Mouse (Mus musculus) cerebellum, adult 11-12 months (tissue): ENCODE measurements around the gene Pim3.

Experiments
- DNase-seq: peaks from one replicate; pipeline ENCODE4 v3.0.0; 2022

The Pim3 gene

GRCm38 (mm10) chr15:88837977-88838376, 24.0 kb upstream of the Pim3 start:
- DNase-seq, result no peak

GRCm38 (mm10) chr15:88839271-88839670, 22.7 kb upstream of the Pim3 start:
- peak; percentile 74 for DNase-seq

GRCm38 (mm10) chr15:88840126-88840525, 21.9 kb upstream of the Pim3 start:
- peak; percentile 74 for DNase-seq

GRCm38 (mm10) chr15:88841160-88841559, 20.8 kb upstream of the Pim3 start:
- DNase-seq, result no peak

GRCm38 (mm10) chr15:88841580-88842299, 20.2 kb upstream of the Pim3 start:
- peak; percentile 92 for DNase-seq

GRCm38 (mm10) chr15:88842300-88842673, 19.7 kb upstream of the Pim3 start:
- no peak for DNase-seq

- no peak for DNase-seq
Measured at GRCm38 (mm10) chr15:88843486-88844097, 18.4 kb upstream of the Pim3 start.

GRCm38 (mm10) chr15:88844966-88845365, 17.0 kb upstream of the Pim3 start:
- DNase-seq, result no peak

- no peak for DNase-seq
Measured at GRCm38 (mm10) chr15:88848661-88849060, 13.3 kb upstream of the Pim3 start.

GRCm38 (mm10) chr15:88849621-88850020, 12.4 kb upstream of the Pim3 start:
- DNase-seq, result no peak

- DNase-seq, result peak; percentile 93
Measured at GRCm38 (mm10) chr15:88850146-88850826, 11.7 kb upstream of the Pim3 start.

GRCm38 (mm10) chr15:88851076-88851475, 10.9 kb upstream of the Pim3 start:
- peak; percentile 60 for DNase-seq

- peak; percentile 64 for DNase-seq
Measured at GRCm38 (mm10) chr15:88851507-88852149, 10.4 kb upstream of the Pim3 start.

GRCm38 (mm10) chr15:88853106-88853505, 8.9 kb upstream of the Pim3 start:
- DNase-seq, result peak; percentile 49

- peak; percentile 72 for DNase-seq
Measured at GRCm38 (mm10) chr15:88854119-88854968, 7.6 kb upstream of the Pim3 start.

- peak; percentile 57 for DNase-seq
Measured at GRCm38 (mm10) chr15:88854969-88855830, 6.8 kb upstream of the Pim3 start.

GRCm38 (mm10) chr15:88855896-88856417, 6.0 kb upstream of the Pim3 start:
- peak; percentile 52 for DNase-seq

GRCm38 (mm10) chr15:88856613-88857012, 5.4 kb upstream of the Pim3 start:
- DNase-seq, result peak; percentile 40

GRCm38 (mm10) chr15:88857361-88857760, 4.6 kb upstream of the Pim3 start:
- DNase-seq, result peak; percentile 48

GRCm38 (mm10) chr15:88858141-88858541, 3.8 kb upstream of the Pim3 start:
- peak; percentile 81 for DNase-seq

GRCm38 (mm10) chr15:88858707-88859106, 3.3 kb upstream of the Pim3 start:
- DNase-seq, result no peak
